Mouse (Mus musculus) lung, adult 18-20 months (tissue): ENCODE measurements around the gene Pparg.
A peak's percentile ranks its signal among the peaks of the same experiment; 100 is the strongest.

Experiments
- DNase-seq, 2 experiments: peaks; one replicate each; pipeline ENCODE4 v3.0.0; 2022; ENCODE audit warnings: mixed read lengths in 2 of 2

The Pparg gene

DNA sequence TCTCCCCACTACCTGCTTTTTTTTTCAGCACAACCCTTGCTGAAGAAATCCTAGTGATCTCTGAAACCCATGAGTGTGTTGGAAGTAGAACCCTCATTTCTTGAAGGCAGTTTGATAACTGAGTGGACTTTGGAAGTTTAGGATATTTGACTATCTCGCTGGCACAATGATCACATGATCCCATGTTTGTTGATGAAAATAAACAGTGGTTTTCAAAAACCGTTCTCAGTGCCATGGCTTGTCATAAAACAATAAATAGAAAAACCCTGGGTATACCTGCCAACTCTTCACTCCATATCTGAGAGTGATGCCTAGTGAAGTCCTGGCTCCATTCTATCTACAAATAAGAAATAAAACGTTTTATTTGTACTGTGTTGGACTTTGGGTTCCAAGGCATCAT, 105.8 kb downstream of the Pparg start:
- DNase-seq: no peak

DNA sequence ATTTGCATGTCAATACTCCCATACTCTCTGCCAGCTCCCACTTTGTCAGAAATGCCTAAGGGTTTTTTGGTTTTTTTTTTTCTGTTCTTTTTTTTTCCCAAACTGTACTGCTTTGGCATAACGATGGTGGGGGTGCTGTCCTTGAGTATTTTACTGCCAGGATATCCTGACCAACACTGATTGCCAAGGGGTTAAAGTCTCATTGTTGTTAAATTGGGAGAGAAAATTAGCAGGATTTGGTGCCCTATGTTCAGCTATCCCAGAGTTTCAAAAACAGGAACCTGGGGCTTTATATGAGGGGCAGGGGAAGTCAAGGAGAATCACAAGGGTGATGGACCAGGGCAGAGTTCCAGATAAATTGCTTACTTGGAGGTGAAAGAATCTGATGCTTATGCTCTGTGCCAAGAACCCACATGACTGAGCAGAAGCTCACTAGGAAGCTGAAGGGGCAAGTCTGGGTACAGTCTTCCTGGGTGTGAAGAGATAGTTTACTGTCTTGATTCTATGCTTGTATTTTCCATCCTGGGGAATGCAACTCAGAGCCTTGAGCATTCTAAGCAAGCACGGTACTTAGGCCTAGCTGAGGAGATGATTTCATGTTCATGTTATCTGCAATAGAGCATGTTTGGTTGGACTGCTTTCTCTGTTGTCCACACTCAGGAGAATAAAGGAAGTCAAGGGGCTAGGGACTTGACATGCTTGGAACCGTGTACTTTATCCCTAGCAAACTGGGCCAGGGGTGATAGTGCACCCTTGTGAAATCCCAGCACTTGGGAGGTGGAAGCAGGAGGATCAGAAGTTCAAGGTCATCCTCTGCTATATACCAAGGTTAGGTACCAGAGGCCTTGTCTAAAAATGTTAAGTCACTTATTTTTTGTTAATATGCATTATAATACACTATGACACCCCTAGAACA, 109.2 kb downstream of the Pparg start:
- peak; percentile 19 to 23 for DNase-seq

DNA sequence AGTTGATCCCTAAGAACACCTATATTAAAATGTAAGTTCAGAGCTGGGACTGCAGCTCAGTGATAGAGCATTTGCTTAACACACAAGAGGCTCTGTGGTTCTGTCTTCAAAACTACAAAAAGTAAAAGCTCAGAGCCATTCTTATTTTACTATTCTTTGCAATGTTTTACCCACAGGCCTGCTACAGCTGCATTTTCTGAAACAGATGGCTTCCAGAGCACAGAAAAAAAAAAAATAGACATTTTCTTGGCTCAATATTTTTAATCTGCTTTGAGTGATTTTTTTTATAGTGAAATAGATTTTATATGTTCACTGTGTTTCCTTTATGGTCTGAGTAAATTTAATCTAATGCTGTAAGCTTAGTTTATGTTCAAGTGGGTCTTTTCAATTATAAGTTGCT, 111.2 kb downstream of the Pparg start:
- no peak for DNase-seq

DNA sequence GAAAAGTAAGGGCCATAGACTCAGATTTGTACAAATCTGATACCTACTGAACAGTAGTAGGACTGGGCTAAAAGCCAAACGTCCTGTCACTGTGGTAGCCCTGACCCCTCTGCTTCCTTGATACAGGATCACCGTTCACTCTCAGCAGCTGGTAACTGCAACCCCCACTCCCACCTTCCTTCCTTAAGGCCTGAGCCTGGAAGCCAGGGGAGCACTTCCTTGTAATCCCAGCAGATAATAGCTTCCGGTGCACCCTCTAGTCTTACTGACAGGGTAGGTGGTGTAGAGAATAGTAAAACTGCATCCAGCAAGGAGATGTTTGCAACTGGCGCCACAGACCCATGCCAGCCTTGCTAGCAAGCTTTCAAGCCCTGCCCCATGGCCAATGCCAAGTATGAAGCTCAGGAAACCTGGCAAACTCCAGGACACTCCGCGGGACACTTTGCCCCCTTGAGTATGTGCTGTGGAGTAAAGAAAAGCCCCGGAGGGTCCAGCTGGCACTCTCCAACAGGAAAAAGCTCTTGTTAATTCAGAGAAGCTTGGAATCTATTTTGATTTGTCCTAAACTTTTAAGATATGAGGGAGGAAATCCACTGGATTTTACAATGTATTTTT, 116.4 kb downstream of the Pparg start:
- DNase-seq: peak in 1 of 2 experiments; percentile 50

DNA sequence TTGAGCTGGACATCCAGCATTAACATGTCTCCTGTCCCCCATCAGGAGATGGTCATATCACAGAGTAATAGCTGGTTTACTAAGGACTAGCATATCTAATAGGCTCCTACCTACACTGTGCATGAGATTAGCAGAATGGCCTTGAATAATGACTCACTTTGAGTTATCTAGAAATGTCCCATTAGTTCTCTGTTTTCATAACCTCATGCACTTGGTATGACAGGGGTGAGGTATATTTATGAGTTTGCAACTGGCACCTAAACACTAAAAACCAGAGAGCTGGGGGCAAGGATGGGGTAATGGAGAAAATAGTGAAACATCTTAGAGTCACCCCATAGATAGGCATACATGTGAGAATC, 119.2 kb downstream of the Pparg start:
- DNase-seq: no peak

DNA sequence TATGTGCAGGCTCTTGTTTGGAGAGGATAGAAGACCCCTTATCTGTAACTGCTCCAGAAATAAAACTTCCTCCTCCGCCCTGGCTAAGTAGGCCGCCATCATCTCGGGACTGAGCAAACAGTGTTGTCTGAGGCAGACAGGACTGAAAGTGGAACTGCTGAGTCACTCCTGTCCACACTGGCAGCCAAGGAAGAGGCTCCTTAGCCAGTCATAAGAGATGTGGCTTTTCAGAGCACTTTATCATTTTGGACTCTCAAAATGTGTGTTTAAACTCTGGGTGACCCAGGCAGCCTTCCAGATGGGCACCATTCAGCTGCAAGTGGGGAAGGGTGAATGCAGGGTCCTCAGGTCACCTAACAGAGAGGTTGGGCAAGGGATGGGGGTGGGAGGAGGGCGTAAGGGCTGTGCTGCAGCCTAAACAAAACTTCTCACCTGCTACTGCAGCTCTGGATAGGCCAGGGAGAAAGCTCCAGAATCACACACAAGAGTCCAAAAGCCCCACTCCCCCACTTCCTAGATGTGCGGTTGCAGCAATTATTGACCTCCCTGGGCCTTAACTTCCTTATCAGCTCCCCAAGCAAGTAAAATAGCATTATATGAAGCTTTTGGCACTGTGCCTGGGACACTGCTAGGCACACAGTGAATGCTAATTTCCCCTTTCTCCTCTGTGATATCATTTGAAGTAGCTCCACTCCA, 119.7 kb downstream of the Pparg start:
- peak; percentile 65 to 70 for DNase-seq

DNA sequence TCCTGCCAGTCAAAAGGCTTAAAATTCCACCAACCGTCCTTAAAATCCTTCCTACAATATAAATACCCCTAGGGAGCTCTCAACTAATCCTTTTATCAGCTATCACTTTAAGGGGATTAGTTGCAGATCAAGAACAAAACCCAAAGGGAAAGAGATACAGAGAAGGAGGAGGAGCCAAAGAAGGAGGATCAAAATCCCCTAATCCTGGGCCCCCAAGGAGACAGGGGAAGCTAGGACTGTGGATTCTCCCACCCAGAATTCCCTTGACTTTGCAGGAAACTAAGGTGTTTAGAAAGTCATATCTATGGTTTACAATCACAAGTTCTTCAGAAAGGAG, 120.2 kb downstream of the Pparg start:
- no peak for DNase-seq

DNA sequence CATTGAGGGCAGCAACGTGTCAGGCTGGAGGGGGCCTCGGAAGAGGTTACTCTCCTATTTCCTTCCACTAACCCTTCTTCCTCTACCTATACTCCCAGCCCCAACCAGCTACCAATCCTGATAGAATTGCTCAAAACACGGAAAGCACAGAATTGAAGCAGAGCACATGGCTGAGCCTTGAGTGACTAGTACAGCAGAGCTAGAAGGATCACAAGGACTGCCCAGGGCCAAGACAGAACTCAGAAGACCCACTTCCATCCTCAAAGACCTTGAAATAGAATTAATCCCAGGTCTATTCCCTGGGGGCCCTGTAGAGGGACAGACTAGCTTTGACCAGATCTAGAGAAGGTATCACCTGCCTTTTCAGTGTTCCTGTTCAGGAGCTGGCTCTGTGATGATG, 120.9 kb downstream of the Pparg start:
- DNase-seq: no peak

DNA sequence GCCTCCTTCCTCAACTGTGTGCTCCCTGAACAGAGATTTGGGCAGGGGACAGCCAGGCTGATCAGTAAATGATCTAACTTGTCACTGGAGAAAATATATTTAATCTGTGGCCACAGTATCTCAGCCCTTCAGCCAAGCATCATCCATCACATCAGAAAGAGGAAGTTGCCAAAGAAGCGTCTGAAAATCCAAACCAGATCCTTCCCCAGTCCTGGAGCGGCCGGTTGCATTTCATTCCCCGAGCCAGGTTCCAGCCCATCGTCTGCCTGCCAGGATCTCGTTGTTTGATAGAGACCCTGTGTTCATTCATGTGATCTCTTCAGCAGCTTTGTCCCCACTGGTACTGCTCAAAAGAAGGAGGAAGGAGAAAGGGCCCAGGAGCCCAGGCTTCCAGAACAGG, 124.9 kb downstream of the Pparg start:
- no peak for DNase-seq

DNA sequence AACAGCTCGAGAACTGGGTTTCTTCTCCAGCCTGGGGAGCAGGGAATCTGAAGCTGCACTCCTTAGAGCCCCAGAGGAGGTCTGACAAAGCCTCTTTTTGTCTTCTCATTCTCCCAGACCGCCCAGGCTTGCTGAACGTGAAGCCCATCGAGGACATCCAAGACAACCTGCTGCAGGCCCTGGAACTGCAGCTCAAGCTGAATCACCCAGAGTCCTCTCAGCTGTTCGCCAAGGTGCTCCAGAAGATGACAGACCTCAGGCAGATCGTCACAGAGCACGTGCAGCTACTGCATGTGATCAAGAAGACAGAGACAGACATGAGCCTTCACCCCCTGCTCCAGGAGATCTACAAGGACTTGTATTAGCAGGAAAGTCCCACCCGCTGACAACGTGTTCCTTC, 129.1 kb downstream of the Pparg start:
- DNase-seq: no peak

DNA sequence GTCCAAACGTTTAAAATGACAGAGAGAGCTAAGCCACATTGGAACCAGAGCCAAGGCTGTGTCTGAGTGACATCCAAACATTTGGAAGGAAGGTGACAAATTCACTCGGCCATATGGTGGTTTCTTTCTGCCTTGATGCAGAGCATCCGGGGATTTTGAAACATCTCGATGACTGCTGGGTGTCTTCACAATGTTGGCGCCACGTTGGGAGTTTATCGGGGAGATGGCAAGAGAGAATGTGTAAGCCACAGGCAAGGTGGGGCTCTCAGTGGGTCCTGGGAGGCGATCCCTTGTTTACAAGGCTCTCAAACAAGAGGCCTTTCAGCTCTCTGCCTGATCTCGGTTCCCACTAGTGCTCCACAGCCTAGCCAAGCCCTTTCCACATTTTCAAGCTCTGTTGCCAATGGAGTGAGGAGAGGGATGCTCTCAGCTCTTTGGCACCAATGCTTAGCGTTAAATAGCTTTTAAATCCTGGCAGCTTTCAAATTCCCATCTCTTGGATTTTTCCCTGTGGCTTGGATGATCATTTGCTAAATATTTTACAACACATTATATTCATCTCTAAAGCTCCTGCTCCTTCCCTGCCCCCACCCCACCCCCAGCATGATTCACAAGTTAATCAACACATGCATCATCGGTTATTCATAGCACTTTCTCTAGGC, 132.3 kb downstream of the Pparg start:
- no peak for DNase-seq

DNA sequence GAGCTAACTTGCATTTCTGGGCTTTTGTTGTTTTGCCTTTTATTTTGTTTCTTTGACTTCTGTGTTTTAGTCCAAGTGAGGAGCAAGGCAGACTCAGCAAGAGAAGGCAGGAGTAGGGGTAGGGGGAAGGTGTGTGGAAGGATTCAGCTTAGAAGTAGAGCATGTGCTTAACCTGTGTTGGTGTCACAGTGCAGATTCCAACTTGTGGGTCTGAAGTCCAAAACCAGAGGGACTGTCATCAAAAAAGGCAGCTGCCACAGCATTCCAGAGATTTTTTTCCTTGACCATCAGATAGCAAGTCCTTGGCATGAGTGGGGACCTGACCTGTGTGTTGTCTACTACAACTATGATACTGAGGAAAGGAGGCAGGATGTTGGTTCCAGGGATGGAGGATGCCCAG, 133.1 kb downstream of the Pparg start:
- no peak for DNase-seq

DNA sequence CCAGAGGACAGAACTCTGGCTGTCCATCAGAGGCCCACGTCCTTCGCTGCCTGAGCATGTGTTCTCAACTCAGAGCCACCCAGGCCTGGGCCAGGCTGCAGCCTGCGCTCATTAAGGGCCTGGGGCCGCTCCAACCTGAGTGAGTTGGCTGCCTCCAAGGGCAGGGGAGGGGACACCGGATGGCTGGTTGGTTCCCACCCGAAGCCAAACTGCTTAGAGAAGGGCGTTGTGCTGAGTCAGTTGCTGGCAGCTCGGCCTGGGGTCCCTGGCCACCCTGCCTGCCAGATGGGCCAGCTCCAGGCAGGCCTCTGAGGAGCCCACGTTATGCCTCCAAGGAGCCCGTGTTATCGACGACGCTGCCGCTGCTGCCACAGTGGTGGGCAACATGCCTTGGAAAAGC, 138.8 kb downstream of the Pparg start:
- DNase-seq: no peak

DNA sequence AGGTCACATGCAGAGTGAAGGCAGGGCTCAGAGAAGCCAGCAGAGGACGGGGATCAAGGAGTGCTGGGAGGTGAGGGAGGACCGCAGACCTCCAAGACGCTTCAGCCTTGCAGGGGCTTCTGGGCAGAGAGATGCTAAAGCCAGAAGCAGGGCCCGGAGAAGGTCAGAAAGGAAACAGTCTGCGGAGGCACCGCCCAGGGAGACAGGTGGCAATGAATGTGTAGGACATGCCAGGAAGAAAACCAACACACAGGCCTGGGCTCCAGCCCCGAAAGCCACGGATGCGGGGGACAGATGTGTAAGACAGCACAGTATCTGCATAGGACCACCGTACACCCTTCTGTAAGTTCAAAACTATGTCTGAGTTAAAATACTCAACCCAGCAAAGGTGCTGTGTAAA, 139.5 kb downstream of the Pparg start:
- no peak for DNase-seq

DNA sequence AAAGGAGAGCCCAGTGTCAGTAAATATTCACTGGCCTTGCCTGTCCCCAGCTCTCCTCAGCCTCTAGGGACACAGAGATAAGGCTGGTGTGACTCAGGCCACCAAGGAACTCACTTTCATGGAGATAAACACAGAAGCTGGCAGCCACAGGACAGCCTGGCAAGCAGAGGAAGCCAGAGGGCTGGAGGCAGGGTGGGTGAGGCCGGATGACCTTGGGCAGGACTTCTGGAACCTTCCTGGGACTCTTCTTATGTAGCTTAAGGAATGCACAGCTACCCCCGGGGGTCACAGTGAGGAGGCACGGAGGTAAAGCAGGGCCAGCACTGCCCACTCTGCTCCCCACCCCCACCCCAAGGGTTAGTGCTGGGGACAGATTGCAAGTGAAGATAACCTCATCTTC, 140.4 kb downstream of the Pparg start:
- DNase-seq: peak; percentile 38 to 39

DNA sequence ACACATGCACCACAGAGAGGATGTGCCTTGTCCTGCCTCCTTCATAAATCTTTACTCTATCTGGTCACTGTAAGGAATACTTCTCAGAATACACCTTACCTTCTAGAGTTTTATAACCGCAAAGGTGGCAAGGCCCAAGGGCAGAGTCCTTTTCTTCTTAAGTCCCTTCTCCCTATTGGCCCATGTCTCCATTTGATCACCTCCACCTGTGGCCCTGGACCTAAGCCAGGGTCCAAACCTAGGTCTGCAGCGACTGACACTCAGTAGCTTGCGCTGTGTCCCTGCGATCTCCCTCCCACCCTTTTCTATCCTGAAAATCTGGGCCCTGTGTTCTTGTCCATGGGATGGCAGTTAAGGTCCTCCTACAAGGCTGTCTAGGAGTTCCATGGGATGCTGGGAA, 142.3 kb downstream of the Pparg start:
- no peak for DNase-seq

DNA sequence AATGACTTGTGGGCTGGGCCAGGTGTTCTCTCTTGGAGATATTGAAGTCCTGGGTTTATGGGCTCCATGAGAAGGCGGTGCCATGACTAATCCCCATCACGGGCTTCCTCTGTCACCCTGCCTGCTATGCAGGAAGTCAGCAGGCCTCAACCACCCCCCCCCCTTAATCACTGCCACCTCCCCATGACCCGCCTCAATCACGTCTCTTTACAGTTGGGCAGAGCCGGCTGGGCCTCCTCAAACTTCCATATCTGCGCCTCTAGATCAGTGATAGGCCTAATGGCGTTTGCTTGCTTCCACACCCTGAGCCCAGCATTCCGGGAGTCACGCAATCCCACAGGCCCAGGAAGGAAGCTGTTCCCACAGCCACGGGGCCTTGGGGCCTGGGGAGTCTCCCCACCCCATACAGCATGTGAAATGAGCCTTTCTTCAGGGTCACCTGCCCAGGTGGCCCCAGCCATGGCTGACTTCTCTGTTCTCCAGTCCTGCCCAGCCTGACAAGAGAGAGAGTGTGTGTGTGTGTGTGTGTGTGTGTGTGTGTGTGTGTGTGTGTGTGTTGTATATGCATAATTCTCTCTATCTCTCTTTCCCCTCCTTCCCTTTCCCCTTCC, 142.9 kb downstream of the Pparg start:
- no peak for DNase-seq

DNA sequence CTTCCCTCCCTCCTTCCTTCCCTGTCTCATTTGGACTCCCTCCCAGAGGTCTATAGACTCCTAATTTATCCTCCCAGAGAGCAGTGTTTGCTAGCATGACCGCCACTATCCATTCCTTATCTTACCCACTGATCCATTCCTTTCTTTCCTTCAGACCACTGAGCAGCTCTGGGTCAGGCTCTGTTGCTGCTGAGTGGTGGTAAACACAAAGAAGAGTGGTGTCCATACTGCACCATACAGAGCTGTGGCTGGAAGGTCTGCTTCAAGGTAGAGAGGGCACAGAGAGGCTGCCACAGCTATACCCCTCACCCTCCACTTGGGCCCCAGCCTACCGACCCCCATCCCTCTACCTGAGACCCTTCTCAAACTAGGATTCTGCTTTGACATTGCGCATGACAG, 143.4 kb downstream of the Pparg start:
- no peak for DNase-seq

DNA sequence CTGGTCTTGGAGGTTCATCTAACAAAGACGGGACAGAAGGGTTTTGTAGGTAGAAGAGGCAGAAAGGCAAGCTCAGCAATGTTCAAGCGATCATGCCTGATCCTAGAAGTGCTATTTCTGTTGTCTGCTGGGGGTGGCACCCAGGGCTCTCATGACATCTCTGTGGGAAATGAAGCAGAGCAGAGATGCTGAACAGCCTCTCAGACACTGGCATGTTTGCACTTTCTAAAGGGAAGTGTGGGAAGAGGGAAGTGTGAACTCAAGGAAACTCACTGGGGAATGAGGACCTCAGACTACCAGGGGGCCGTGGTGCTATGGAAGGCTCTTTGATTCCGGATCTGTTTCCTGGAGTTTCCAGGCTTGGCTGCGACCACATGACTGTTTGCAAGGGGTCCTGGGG, 144.2 kb downstream of the Pparg start:
- DNase-seq: no peak

DNA sequence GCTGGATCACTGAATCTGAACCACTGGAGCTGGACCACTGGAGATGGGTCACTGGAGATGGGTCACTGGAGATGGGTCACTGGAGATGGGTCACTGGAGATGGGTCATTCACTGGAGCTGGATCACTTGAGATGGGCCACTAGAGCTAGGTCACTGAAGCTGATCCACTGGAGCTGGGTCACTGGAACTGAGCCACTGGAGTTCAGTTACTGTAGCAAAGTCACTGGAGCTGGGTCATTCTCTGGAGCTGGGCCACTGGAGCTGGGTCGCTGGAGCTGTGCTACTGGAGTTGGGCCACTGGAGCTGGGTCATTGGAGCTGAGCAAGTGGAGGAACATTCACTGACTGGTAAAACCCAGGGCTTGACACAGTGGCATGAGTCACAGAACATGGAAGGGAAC, 145.7 kb downstream of the Pparg start:
- DNase-seq: no peak

DNA sequence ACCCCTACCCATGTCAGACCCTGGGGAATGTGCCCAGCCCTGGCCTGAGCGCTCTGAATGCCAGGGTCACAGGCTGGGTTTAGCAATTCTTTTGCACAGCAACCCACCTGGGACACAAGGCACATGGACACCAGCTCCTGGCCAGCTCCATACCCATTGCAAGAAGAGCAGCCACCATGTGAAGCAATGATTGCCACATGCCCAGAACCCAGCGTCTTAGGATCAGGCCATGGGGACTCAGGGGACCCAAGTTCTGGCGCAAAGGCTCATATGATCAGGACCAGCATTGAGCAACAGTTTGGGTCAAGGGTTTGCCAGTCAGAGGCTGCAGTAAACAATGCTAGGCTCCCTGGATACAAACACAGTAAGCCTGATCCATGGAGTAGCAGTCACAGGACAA, 150.7 kb downstream of the Pparg start:
- peak; percentile 49 to 53 for DNase-seq

DNA sequence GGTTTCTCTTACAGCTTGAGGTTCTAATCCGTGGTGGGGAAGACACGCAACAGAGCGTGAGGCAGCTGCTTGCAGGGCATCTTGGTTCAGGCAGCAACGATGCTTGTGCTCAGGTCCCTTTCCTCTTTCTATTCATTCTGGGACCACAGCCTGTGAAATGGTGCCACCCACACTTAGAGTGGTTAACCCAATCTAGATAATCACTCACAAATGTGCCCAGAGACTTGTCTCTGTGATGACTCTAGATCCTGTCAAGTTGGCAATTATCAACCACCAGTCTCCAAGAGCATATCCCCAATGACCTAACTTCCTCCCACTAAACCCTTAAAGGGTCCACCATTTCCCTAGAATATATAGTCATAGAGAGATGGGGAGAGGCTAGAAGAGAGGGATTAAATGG, 152.5 kb downstream of the Pparg start:
- no peak for DNase-seq

DNA sequence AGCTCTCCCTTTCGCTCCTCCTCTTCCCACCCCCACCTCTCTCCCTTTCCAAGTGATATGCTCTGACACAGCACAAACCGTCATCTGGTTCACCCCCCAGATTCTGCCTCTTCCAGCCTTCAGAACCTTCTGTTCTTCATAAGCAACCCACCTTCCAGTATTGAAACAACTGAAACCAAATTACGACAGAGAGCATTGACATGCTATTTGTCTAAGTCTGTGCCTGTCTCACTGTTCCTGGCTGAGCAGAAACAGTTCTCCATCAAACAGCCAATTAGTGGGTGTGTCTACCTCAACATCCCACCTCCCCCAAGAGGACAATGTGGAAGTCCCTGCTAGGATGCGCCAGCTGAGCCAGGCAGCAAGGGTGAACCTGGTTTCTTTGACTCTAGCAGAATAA, 157.2 kb downstream of the Pparg start:
- DNase-seq: no peak
